Mouse (Mus musculus): ENCODE data around the gene Zbtb3.
A peak's percentile ranks its signal among the peaks of the same experiment; 100 is the strongest.

Zbtb3 gene

GRCm38 (mm10) chr19:8802130-8802821 lies at the start of gene Zbtb3:
Gene Zbtb3 (plus strand): TSS chr19:8802555.
- DNase-seq: peak; percentile 91 to 98

DNA sequence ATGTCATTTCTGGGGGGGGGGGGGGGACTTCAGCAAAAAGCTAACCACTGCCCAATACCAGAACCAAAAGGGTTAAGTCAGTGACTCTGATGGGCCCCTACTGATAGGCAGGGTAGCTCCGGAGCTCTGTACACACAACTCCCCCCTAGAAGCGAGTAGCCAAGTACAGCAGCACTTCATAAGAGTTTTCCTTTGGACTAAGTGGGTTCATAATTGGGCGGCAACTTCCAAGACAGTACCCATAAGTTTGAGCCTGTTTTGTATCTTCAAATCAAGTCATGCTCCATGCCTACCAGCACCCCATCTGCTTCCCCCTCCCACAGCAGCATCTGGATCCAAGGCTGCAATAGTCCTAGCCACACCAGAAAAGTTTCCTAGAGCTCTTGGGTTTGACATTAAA lies 46.7 kb upstream of the Zbtb3 start:
- DNase-seq: no peak

GRCm38 (mm10) chr19:8756635-8757387 lies 45.5 kb upstream of the Zbtb3 start, which contains the start of gene Nxf1:
Gene Nxf1 (plus strand): TSS chr19:8757073.
- peak; percentile 90 to 95 for DNase-seq

DNA sequence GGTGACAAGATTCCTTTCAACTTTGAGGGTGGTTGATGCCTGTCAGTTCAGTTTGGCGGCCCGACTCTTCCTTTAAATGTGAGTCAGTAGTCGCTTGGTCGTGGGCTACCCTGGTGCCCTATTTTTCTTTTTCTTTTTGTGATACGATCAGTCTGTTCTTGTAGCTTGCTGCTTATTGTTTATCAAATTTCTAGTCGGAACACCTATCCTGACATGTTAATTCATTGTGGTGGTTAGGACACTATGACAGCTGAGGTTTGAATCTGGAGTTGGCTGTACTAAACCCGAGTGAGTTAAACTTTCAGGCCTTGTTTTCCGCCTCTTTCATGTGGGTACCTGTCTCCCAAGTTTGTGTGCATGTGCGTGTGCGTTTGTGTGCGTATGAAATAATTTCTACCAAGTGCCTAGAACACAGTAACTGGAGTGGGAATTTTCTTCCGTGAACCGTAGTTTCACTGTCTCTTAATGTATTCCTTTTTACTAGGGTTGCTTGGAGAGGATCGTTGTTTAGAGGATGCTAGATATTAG lies 44.8 kb upstream of the Zbtb3 start:
- no peak for DNase-seq

- DNase-seq: no peak
Measured at GRCm38 (mm10) chr19:8758899-8759298, 43.5 kb upstream of the Zbtb3 start.

DNA sequence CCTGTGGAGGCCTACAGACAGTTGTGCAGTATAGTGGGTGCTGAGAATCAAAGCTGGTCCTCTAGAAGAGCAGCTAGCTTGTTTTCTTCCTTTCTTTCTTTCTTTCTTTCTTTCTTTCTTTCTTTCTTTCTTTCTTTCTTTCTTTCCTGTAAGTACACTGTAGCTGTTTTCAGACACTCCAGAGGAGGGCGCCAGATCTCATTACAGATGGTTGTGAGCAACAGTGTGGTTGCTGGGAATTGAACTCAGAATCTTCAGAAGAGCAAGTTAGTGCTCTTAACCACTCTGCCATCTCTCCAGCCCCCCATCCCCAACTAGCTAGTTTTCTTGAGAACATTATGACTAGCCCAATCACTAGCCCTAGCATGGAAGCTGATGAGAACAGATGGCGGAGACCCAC lies 41.6 kb upstream of the Zbtb3 start:
- no peak for DNase-seq

DNA sequence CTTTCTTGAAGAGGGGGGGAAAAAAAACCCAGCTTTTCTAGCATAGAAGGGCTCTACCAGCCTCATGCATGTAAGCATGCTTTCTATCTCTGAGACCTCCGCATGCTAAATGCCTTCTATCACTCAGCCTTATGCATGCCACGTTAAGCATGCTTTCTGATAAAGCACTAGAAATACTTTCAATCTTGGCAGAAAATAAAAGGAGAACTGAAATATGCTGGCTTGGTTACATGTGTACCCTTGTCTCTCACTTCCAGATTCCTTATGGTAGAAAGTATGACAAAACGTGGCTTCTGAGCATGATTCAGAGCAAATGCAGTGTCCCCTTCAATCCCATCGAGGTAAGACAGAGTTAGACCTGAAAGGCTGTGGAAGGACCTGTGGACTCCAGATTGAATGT lies 39.1 kb upstream of the Zbtb3 start:
- no peak for DNase-seq

DNA sequence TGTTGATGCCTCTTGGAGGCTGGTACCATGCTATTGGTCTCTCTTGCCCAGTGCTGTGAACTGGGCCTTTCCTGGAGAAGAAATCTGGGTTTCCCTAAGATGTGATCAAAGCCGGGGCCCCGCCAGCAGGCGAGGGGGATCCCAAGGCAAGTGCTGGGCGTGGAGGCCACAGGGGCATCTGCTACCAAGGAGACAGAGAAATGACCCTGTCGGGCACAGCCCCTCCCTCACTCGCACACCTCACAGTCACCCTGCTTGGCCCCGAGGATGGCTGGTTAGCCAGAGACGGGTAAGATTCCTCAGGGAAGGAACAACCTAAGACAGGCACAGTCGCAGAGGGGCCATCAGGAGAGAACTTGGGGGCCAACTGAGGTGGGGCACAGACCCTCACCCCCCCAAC lies 36.8 kb upstream of the Zbtb3 start:
- no peak for DNase-seq

DNA sequence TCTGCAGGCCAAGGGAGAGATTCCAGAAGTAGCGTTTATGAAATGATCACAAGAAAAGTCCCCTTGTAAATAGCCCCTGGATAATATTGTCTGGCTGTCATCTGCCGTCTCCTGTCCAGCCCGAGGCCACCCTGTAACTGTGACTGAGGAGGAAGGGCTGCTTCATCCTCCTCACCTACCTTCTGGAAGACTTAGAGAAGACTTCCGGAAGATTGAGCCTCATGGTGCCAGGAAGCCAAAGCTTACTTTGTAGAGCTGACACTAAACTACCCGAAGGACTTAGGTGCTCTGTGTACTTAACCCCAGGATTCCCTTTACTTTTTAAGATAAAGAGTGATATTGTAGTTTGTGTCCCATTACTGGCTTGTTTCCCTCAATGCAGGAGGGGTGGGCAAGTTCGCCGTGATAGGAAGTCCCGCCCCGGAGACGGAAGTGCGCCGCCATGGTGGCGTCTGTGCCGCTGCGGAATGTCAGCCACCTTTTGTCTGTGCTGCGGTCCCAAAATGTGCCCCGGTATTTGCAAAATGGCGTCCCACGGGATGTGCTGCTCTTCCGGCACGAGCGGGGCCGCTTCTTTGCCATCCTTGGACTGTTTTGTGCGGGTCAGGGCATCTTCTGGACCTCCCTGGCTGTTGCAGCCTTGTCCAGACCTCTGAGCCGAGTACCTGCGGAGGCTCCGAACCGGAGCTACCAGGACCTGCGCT lies 31.6 kb upstream of the Zbtb3 start, which contains the start of gene Tmem223:
Gene Tmem223 (plus strand): TSS at position 430 of the 704 bp plus-strand sequence.
- peak; percentile 82 to 84 for DNase-seq

DNA sequence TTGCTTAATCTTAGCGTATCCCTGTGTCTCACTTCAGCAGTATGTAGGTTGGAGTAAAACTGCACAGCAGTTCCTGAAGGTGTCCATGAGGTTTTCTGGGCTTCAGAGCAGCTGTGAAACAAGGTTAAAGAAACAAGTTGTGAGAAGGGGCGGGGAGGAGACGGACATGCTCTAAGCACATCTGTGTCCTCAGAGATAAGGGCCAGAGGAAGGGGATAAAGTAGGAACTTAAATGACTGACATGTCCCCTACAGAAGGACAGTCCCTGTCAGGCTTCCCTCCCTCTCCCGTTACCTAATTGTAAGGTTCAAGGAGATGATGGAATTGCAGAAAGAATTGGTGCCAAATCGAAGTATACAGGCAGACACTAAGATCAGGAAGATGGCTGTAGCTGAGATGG lies 29.4 kb upstream of the Zbtb3 start:
- DNase-seq: no peak

- no peak for DNase-seq
Measured at GRCm38 (mm10) chr19:8773409-8773808, 28.9 kb upstream of the Zbtb3 start.

DNA sequence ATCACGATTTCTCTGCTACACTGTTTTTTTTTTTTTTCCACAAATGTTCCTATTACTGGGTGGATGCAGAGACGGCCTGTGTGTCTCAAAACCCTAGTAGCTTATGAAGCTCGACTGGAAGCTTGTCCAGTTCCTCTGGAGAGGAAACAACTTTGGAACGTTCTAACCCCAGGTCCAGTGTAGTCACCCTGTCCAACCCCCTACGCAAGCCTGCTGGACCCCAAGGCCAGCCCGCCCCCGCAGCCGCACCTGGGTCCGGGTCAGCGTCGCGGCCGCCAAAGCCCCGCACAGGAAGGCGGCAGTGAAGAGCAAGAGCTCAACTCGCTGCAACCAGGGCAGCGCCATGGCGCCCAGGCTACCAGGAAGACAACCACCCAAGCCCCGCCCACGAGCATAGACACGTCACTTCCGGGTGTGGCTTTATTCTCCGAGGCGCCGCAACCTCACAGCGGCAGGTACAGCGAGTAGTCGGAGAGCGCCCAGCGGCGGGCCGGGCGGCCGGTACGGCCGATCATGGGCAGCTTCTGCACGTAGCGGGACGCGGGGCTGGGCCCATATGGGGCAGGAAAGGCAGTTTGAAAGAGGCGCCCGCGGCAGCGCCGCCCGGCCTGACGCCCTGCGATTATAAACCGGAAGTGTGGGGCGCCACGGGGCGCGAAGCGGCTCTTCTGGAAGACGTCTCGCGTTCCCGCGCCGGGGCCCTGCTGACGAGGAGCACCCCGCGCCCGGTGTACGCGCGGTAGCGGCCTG lies 28.1 kb upstream of the Zbtb3 start, which contains the start of gene Tmem179b:
Gene Tmem179b (minus strand): TSS at position 382 of the 750 bp plus-strand sequence.
- DNase-seq: peak; percentile 96 to 98

DNA sequence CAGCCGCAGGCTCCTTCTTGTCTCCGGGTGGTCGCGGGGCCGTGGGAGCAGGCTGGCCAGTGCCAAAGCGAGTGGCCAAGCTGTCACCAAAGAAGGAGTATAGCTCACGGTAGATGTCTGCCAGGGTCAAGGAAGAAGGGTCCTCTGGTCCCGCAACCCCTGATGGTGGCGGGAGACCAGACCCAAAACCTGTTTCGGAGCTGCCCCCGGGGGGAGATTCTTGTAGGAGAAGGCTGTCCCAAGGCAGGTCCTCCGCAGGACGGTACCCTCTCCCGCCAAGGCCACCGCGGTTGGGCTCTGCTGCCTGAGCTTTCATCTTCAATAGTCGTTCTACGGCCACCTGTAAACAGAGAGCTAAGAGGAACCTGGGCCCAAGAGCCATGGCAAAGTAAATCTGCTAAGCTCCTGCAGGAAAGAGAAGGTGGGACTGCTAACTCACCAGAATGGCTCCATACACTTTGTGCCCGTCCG lies 27.4 kb upstream of the Zbtb3 start:
- peak in 1 of 2 experiments; percentile 30 for DNase-seq

DNA sequence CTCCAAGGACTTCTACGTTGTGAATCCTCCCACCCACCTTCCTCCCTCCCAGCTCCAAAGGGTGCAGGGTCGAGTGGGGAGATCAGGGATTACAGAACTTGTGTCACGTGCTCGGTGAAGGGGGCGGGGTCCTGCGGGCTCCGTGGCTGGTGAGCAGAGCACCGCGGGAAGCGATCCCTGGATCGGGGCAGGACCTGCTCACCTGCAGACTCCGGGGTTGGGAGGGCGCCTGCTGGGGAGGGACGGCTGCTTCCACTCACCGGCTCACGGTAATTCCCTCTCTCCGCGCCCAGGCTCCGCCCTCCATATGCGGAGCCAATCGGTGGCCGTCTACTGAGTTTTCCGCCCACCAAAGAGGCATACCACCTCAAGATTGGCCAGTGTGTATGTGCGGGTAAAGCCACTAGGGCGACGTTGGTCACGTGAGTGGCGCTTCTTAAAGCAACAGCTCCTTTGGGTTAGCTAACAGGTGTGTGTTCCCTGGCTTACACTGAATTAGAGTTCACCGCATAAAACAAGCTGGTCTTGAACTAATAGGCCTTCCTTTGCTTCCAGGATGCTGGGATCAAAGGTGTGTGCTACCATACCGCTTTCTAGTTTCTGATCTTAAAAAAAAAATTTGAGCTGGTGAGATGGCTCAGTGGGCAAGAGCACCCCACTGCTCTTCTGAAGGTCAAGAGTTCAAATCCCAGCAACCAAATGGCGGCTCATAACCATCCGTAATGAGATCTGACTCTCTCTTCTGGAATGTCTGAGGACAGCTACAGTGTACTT lies 16.2 kb upstream of the Zbtb3 start, which contains the start of gene Taf6l:
Gene Taf6l (minus strand): TSS at position 410 of the 774 bp plus-strand sequence.
- peak; percentile 88 to 97 for DNase-seq

DNA sequence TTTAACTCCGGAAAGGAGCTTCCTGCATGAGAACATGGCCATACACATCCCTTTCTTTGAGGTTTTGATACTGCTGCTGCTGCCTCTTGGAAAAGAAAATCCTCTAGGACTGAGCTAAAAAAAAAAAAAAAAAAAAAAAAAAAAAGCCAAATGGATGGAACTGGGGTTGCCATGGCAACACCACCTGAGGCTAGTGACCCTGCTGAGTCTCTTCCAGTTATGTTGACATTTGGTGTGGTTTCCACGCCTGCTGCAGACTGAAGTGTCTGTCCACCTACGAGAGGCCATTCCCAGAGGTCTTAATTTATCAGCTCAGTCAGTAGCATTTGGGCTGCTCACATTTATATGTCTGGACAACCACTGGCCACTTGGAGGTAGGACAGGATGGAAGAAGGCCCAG lies 13.8 kb upstream of the Zbtb3 start:
- peak in 1 of 2 experiments; percentile 30 for DNase-seq

GRCm38 (mm10) chr19:8789171-8789570 lies 13.2 kb upstream of the Zbtb3 start:
- DNase-seq: no peak

- DNase-seq: no peak
Measured at GRCm38 (mm10) chr19:8790171-8790570, 12.2 kb upstream of the Zbtb3 start.

DNA sequence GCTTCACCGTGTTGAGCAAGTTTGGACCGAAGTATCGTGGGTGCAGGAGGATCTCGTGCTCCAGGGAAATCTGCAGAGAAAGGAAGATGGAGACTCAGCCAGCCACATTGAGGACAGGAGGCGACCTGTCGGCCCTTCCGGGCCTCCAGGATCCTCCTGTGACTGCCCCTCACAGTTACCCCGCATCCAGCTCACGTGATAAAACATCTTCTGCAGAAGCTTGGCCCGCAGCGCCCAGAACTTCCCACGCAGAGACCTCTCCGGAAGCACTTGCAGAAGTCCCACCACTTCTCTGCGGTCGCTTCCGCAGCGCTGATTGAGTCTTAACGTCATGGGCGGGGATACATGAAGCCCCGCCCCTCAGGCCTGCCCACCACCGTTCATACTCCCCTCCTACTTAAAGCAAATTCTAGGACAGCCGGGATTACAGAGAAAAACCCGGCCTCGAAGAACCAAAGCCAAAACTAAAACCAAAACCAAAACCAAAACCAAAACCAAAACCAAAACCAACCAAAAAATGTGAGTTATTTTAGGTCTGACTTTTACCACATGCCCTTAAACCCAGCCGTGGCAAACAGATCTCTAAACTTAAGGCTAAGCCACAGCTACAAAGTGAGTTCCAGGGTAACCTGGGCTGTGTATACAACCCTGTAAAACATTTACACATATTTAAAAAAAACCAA lies 4.0 kb upstream of the Zbtb3 start, which contains the start of gene Polr2g:
Gene Polr2g (minus strand): TSS at position 314 of the 683 bp plus-strand sequence.
- peak; percentile 88 to 91 for DNase-seq

DNA sequence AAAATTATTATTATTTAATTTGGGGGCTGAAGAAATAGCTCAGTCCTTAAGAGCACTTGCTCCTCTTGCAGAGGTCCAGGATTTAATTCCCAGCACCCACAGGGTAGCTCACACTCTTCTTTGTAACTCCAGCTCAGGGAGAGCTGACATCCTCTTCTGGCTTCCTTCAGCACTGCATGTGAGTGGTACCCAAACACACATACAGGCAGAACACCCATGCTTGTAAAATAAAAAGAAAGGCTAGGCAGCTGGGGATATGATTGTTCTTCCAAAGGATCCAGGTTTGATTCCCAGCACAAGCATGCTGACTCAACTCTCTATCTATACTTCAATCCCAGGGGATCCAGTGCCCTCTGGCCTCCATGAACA lies 3.4 kb upstream of the Zbtb3 start:
- DNase-seq: no peak

- DNase-seq: no peak
Measured at GRCm38 (mm10) chr19:8803204-8803780, 937 bp downstream of the Zbtb3 start.
